Mouse (Mus musculus): ENCODE measurements around the gene Spock1. TPM values are rescaled to one million over a fixed set of nuclear protein-coding genes. Genes with fewer than 3 reads are reported as not detected.

Spock1 gene
- total RNA-seq, 4 experiments from 2014 or later, result 237 to 285 (median 263) TPM

- DNase-seq (ENCODE audit: low spot score in 2 of 2), result no peak
Measured at GRCm38 (mm10) chr13:57809603-57810002, 98.5 kb downstream of the Spock1 start.

GRCm38 (mm10) chr13:57806816-57807215 is 101.3 kb downstream of the Spock1 start:
- no peak for DNase-seq (ENCODE audit: low spot score in 2 of 2)

DNA sequence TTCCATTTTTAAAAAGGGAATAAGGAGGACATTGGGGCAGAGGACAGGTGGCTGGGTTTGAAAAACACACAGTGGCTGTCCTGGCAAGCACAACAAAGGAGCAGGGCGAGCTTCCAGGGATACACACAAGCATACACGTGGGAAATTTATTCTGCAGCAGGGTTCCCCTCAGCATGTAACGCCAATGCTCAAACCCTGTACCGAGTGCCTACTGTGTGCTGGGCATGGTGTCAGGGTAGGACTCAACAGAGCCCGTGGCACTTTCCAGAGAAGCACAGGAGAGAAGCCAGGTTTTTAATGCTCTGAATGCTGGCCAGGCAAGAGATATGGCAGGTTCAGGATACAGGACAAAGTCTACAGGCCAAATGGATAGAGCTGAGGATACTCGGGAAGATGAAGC is 101.8 kb downstream of the Spock1 start:
- DNase-seq (ENCODE audit: low spot score in 2 of 2), result no peak

GRCm38 (mm10) chr13:57798633-57799032 is 109.5 kb downstream of the Spock1 start:
- DNase-seq (ENCODE audit: low spot score in 2 of 2), result no peak

- no peak for DNase-seq (ENCODE audit: low spot score in 2 of 2)
Measured at GRCm38 (mm10) chr13:57796951-57797692, 111.0 kb downstream of the Spock1 start.

DNA sequence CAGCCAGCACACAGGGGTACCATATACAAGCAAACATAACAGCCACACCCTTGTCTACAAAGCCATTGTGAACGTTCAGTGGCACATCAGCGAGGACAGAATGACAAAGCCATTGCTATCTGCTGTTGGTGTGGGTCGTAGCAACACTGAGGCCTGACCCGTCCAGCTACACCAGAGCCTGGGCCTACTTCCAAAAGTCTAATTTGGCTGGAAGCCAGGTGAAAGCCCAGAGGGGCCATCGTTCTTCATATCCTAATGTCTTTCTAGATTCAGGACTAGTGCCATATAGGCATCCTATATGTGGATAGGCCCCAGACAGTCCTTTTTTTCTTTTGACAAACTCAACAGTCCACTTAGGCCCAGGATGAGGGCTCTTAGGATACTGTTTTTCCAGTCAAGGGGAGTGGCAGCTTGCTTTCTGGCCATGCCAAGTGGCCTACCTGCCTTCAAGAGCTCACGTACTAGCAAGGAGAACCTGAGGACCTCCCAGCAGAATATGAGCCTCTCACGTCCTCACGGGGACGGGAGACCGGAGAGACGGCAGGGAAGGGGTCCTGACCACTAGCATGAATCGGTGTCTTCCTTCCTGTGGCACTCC is 114.4 kb downstream of the Spock1 start:
- DNase-seq (ENCODE audit: low spot score in 2 of 2), result no peak

- DNase-seq (ENCODE audit: low spot score in 2 of 2), result no peak
Measured at GRCm38 (mm10) chr13:57789796-57790195, 118.3 kb downstream of the Spock1 start.

DNA sequence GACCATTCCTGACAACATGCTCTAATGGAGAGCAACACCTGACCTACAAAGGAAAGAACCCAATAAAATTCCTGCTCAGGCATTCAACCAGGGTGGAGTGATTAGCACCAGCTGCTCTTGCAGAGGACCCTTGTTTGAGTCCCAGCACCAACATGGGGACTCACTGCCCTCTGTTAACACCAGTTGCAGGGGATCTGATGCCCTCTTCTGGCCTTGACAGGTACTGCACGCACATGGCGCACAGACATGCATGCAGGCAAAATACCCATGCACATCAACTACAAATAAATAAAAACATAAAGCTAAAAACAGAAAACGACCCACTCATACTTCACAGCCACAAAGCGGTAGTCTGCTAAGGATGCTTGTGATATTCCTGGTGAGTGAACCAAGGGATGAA is 119.8 kb downstream of the Spock1 start:
- DNase-seq (ENCODE audit: low spot score in 2 of 2), result no peak

GRCm38 (mm10) chr13:57786278-57786677 is 121.9 kb downstream of the Spock1 start:
- no peak for DNase-seq (ENCODE audit: low spot score in 2 of 2)

DNA sequence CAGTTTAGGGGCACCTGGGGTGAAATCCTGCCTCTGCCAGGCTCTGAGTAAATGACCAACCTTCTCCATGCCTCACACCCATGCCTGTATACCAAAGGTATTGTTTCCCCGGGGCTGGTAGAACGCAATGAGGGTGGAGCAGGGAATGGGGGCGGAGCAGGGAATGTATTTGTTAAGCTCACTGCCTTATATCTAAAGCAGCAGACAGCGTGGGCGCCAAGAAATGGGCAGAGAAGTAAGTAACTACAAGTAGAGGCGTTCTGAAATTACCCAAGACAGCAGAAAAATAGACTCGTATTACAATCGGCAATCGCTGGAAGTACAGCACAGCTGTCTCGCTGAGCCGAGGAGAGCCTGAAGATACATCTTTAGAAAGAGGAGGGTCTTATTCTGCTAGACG is 125.2 kb downstream of the Spock1 start:
- DNase-seq (ENCODE audit: low spot score in 2 of 2), result peak in 1 of 2 experiments; percentile 70

DNA sequence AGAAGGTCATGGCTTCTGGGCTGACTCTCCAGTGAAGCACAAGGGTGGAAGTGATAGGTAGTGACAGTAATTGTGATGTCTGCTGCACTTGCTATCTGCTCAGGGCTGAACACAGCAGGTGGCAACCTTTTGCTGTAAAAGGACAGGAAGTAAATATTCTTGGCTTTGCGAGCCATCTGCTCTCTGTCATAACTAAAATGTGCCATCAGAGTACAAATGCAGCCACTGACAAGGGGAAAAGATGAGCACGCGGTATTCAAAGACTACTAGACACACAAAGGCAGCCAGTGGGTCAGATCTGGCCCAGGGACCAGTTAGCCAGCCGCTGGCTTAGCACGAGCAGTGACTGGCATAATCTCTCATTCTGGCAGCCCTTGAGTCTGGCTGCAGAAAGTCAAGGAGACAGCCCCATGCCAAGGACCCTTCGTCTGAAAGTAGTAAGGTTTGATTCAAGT is 126.0 kb downstream of the Spock1 start:
- no peak for DNase-seq (ENCODE audit: low spot score in 2 of 2)

DNA sequence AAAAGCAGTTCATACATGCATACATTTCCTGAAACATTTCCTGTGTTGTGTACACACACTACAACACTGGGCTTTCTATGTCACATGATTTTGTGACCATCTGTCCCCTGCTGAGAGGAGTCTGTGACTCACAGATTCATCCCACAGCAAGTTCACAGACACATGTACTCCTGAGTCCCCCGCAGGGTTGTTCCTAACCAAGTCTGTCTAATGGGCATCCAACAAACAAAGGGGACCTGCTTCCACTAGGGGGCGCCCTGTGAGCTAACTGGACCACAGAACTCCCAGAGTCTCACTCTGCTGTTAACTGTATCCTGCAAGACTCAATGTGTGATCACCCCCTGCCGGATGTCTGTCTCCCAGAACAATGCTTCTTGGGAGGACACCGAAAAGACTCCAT is 129.0 kb downstream of the Spock1 start:
- DNase-seq (ENCODE audit: low spot score in 2 of 2), result peak in 1 of 2 experiments; percentile 19

DNA sequence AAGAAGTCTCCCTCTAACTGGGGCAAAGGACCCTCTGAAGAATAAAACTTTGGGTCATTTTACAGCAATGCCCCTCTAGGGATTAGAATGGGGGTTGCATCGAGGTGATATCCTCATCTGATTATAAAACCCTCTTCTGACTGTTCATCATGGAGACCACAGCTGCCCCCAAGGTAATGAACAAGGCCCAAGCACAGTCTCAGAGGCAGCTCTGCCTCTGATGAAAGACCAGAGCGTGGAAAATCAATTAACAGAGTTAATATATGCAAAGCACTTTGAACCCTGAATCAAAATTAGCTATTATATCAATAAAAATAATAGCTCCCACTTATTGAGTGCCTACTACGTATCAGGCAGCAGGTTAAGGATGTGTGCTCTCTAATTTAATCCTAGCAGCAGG is 129.6 kb downstream of the Spock1 start:
- DNase-seq (ENCODE audit: low spot score in 2 of 2), result no peak

GRCm38 (mm10) chr13:57771998-57772397 is 136.1 kb downstream of the Spock1 start:
- DNase-seq (ENCODE audit: low spot score in 2 of 2), result no peak

GRCm38 (mm10) chr13:57766721-57767120 is 141.4 kb downstream of the Spock1 start:
- DNase-seq (ENCODE audit: low spot score in 2 of 2), result no peak

GRCm38 (mm10) chr13:57761122-57761521 is 147.0 kb downstream of the Spock1 start:
- DNase-seq (ENCODE audit: low spot score in 2 of 2), result peak in 1 of 2 experiments; percentile 72

GRCm38 (mm10) chr13:57760618-57761017 is 147.5 kb downstream of the Spock1 start:
- no peak for DNase-seq (ENCODE audit: low spot score in 2 of 2)

GRCm38 (mm10) chr13:57756316-57756715 is 151.8 kb downstream of the Spock1 start:
- peak in 1 of 2 experiments; percentile 56 for DNase-seq (ENCODE audit: low spot score in 2 of 2)

- no peak for DNase-seq (ENCODE audit: low spot score in 2 of 2)
Measured at GRCm38 (mm10) chr13:57750831-57751230, 157.3 kb downstream of the Spock1 start.

GRCm38 (mm10) chr13:57744667-57745066 is 163.5 kb downstream of the Spock1 start:
- no peak for DNase-seq (ENCODE audit: low spot score in 2 of 2)

GRCm38 (mm10) chr13:57741186-57741585 is 166.9 kb downstream of the Spock1 start:
- DNase-seq (ENCODE audit: low spot score in 2 of 2), result no peak

DNA sequence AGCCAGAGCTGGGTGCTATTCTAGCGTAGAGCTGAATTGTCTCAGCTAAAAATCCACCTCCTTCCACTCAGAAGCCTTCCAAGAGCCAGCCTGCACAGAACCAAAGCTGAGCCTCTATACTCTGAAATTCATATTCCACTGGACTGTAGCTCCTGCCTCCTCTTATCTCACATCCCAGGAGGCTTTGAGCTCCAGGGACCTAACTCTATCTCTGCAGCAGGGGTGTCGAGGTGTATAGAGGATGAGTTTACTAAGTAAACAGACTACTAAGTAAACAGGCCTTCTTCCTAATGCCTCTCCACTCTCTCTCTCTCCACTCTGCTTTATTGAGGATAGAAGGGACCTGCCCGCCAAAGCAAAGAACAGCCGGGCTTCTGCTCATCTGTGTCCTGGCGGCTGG is 167.7 kb downstream of the Spock1 start:
- DNase-seq (ENCODE audit: low spot score in 2 of 2), result no peak

GRCm38 (mm10) chr13:57736060-57736459 is 172.1 kb downstream of the Spock1 start:
- DNase-seq (ENCODE audit: low spot score in 2 of 2), result no peak

All from left cerebral cortex, adult 8-10 months (tissue).